Mouse (Mus musculus) MEL (cell line): ENCODE measurements around the gene Tbc1d7. TPM values are rescaled to one million over a fixed set of nuclear protein-coding genes. Genes with fewer than 3 reads are reported as not detected.

Source experiments
- DNase-seq: peaks from one replicate; pipeline ENCODE4 v3.0.0; 2011; ENCODE audit warnings: low read depth, low spot score
- H3K27ac ChIP-seq: 2 replicates; pipeline ENCODE4 v1.5.1; 2012; ENCODE audit warnings: low read depth, mild to moderate bottlenecking, control low read depth, low read length, moderate library complexity; ENCODE audit not compliant: control insufficient read depth
- H3K27me3 ChIP-seq, 2 experiments: fragments of 150-350 bp in 1 of 2; sonication (generic) in 1 of 2; 2 replicates each; pipeline ENCODE4 v1.6.1; 2012; ENCODE audit warnings: low read length in 2 of 2, mild to moderate bottlenecking in 2 of 2, improper control_type of control experiment in 1 of 2, moderate library complexity in 1 of 2; ENCODE audit not compliant: insufficient read depth in 2 of 2, control insufficient read depth in 1 of 2
- H3K36me3 ChIP-seq, 2 experiments: 2 replicates each; pipeline ENCODE4 v1.6.1; 2012 to 2014; ENCODE audit warnings: low read length in 2 of 2, improper control_type of control experiment in 1 of 2, inconsistent platforms in 1 of 2, mild to moderate bottlenecking in 1 of 2; ENCODE audit not compliant: insufficient read depth in 2 of 2, control insufficient read depth in 1 of 2
- H3K4me1 ChIP-seq, 2 experiments: fragments of 150-350 bp in 1 of 2; sonication (generic) in 1 of 2; 2 replicates each; pipeline ENCODE4 v1.6.1; 2012; ENCODE audit warnings: low read length in 2 of 2, improper control_type of control experiment in 1 of 2, mild to moderate bottlenecking in 1 of 2; ENCODE audit not compliant: insufficient read depth in 2 of 2, control insufficient read depth in 1 of 2
- H3K4me3 ChIP-seq, 2 experiments: fragments of 150-350 bp in 1 of 2; sonication (generic) in 1 of 2; 2 replicates each; pipeline ENCODE4 v1.5.1; 2012; ENCODE audit warnings: low read depth in 2 of 2, low read length in 2 of 2, mild to moderate bottlenecking in 2 of 2, moderate library complexity in 2 of 2, control low read depth in 1 of 2, improper control_type of control experiment in 1 of 2; ENCODE audit not compliant: control insufficient read depth in 1 of 2, insufficient read depth in 1 of 2
- H3K79me2 ChIP-seq: 2 replicates; pipeline ENCODE4 v1.6.1; 2012; ENCODE audit warnings: mild to moderate bottlenecking, low read length, moderate library complexity; ENCODE audit not compliant: control insufficient read depth, poor library complexity, insufficient read depth
- H3K9ac ChIP-seq: 2 replicates; pipeline ENCODE4 v1.6.1; 2012; ENCODE audit warnings: low read depth, mild to moderate bottlenecking, control low read depth, low read length, moderate library complexity; ENCODE audit not compliant: control insufficient read depth, poor library complexity, severe bottlenecking
- H3K9me3 ChIP-seq: fragments of 150-350 bp; sonication (generic); replicated peaks from 2 replicates; pipeline ENCODE4 v1.6.1; 2012; ENCODE audit warnings: mild to moderate bottlenecking, low read length, improper control_type of control experiment, moderate library complexity; ENCODE audit not compliant: insufficient read depth
- BHLHE40 ChIP-seq: IDR thresholded peaks from 2 replicates; pipeline ENCODE4 v1.6.1; 2012; ENCODE audit warnings: low read depth, mild to moderate bottlenecking, inconsistent platforms, low read length, improper control_type of control experiment, borderline replicate concordance
- CHD1 ChIP-seq: IDR thresholded peaks from 2 replicates; pipeline ENCODE4 v1.6.1; 2012; ENCODE audit warnings: low read depth, mild to moderate bottlenecking, inconsistent platforms, low read length, improper control_type of control experiment
- E2F4 ChIP-seq: IDR thresholded peaks from 2 replicates; pipeline ENCODE4 v1.6.1; 2011; ENCODE audit warnings: low read depth, low read length, improper control_type of control experiment, borderline replicate concordance
- ELF1 ChIP-seq: IDR thresholded peaks from 2 replicates; pipeline ENCODE4 v1.6.1; 2014; ENCODE audit warnings: low read depth, mild to moderate bottlenecking, inconsistent platforms, low read length, improper control_type of control experiment, moderate library complexity
- EP300 ChIP-seq, 2 experiments: IDR thresholded peaks; 2 replicates each; pipeline ENCODE4 v1.6.1; 2011; ENCODE audit warnings: improper control_type of control experiment in 2 of 2, low read length in 2 of 2, low read depth in 1 of 2, mild to moderate bottlenecking in 1 of 2
- ETS1 ChIP-seq: IDR thresholded peaks from 2 replicates; pipeline ENCODE4 v1.6.1; 2012; ENCODE audit warnings: low read depth, mild to moderate bottlenecking, inconsistent platforms, low read length, improper control_type of control experiment, moderate library complexity
- GATA1 ChIP-seq: IDR thresholded peaks from 2 replicates; pipeline ENCODE4 v1.6.1; 2011; ENCODE audit warnings: low read depth, low read length, improper control_type of control experiment
- HCFC1 ChIP-seq: IDR thresholded peaks from 2 replicates; pipeline ENCODE4 v1.6.1; 2012; ENCODE audit warnings: low read depth, mild to moderate bottlenecking, inconsistent platforms, low read length, improper control_type of control experiment, moderate library complexity
- MEF2A ChIP-seq: IDR thresholded peaks from 2 replicates; pipeline ENCODE4 v1.6.1; 2014; ENCODE audit warnings: low read depth, mild to moderate bottlenecking, inconsistent platforms, low read length, improper control_type of control experiment; ENCODE audit not compliant: poor library complexity, insufficient replicate concordance, severe bottlenecking; ENCODE audit errors: extremely low read depth
- MYB ChIP-seq: IDR thresholded peaks from 2 replicates; pipeline ENCODE4 v1.6.1; 2011; ENCODE audit warnings: mild to moderate bottlenecking, low read depth, low read length, improper control_type of control experiment
- NRF1 ChIP-seq: IDR thresholded peaks from 2 replicates; pipeline ENCODE4 v1.6.1; 2014; ENCODE audit warnings: low read depth, mild to moderate bottlenecking, inconsistent platforms, low read length, improper control_type of control experiment, moderate library complexity; ENCODE audit not compliant: poor library complexity, insufficient read depth, severe bottlenecking
- POLR2AphosphoS2 ChIP-seq: IDR thresholded peaks from 2 replicates; pipeline ENCODE4 v1.6.1; 2011; ENCODE audit warnings: low read length, improper control_type of control experiment
- RCOR1 ChIP-seq: IDR thresholded peaks from 2 replicates; pipeline ENCODE4 v1.6.1; 2012; ENCODE audit warnings: low read depth, mild to moderate bottlenecking, inconsistent platforms, low read length, improper control_type of control experiment
- SIN3A ChIP-seq: IDR thresholded peaks from 2 replicates; pipeline ENCODE4 v1.6.1; 2012; ENCODE audit warnings: low read length, improper control_type of control experiment, inconsistent platforms
- SMC3 ChIP-seq: IDR thresholded peaks from 2 replicates; pipeline ENCODE4 v1.6.1; 2011; ENCODE audit warnings: low read depth, low read length, improper control_type of control experiment
- TAL1 ChIP-seq: IDR thresholded peaks from 2 replicates; pipeline ENCODE4 v1.6.1; 2012; ENCODE audit warnings: mild to moderate bottlenecking, inconsistent platforms, low read length, moderate library complexity, mixed read lengths
- TBP ChIP-seq: IDR thresholded peaks from 2 replicates; pipeline ENCODE4 v1.8.0; 2011; ENCODE audit warnings: low read depth, low read length, improper control_type of control experiment
- TCF12 ChIP-seq: IDR thresholded peaks from 2 replicates; pipeline ENCODE4 v1.6.1; 2014; ENCODE audit warnings: low read depth, mild to moderate bottlenecking, inconsistent platforms, low read length, improper control_type of control experiment, moderate library complexity
- UBTF ChIP-seq: IDR thresholded peaks from 2 replicates; pipeline ENCODE4 v1.6.1; 2012; ENCODE audit warnings: low read depth, mild to moderate bottlenecking, inconsistent platforms, low read length, improper control_type of control experiment, moderate library complexity, borderline replicate concordance; ENCODE audit not compliant: insufficient read depth
- USF1 ChIP-seq: IDR thresholded peaks from 2 replicates; pipeline ENCODE4 v1.6.1; 2014; ENCODE audit warnings: low read depth, mild to moderate bottlenecking, inconsistent platforms, low read length, improper control_type of control experiment, moderate library complexity
- ZC3H11A ChIP-seq: IDR thresholded peaks from 2 replicates; pipeline ENCODE4 v1.6.1; 2012; ENCODE audit warnings: low read depth, mild to moderate bottlenecking, inconsistent platforms, low read length, improper control_type of control experiment
- ZNF384 ChIP-seq: IDR thresholded peaks from 2 replicates; pipeline ENCODE4 v1.6.1; 2012; ENCODE audit warnings: low read depth, mild to moderate bottlenecking, inconsistent platforms, low read length, improper control_type of control experiment
- polyA plus RNA-seq, 2 experiments: library from polyadenylated mRNA; stranded (reverse) in 1 of 2; unstranded in 1 of 2; fragments of >175 nt in 1 of 2; fragments of >200 nt in 1 of 2; gene quantifications; 2 replicates each; pipeline versions ENCODE4 v1.2.1 to v1.2.4; 2012; ENCODE audit warnings: low replicate concordance in 2 of 2, low read depth in 1 of 2; ENCODE audit not compliant: insufficient read length in 2 of 2, insufficient read depth in 1 of 2, missing spikeins in 1 of 2
- total RNA-seq: library from RNA; depleted of rRNA; stranded (reverse); fragments of 300-350 nt; gene quantifications from 2 replicates; pipeline ENCODE4 v1.2.3, GENCODE M21; 2012

The Tbc1d7 gene
- total and polyA plus RNA-seq, 3 experiments, result 11.6 to 29.4 TPM; not detected in 1

DNA sequence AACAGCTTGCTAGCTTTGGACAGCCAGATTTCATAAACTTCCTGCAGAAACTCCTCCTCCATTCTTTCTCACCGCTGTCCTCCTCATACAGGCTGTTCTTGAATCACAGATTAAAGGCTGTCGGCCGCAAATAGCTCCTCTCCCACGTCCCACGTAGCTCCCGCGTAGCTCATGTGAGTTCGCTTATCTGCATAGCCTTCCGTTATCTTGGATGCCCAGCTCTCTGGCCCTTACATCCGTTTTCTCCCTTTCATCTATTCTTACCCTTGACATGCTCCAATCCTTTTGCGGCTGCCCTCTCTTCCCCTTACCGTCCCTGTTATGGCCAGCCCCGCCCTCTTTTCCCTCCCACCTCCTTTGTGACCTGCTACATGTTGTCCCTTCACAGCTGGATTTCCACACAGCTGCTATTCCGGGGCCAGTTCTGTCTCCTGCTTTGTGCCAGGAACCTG is 20.5 kb upstream of the Tbc1d7 start:
- H3K4me3 ChIP-seq, result no peak overlapping the region
- H3K9ac ChIP-seq, result no peak overlapping the region
- TF ChIP-seq BHLHE40 (peak; percentile 97), ZC3H11A (no peak), MYB (no peak), TBP (0 out of 2 replicates have a peak, but pooled peaks have one; percentile 22), GATA1 (peak; percentile 96), HCFC1 (no peak), UBTF (no peak), USF1 (no peak), TCF12 (peak; percentile 93), EP300 (IDR thresholded peaks at IDR 0.05; ENCODE audit: low read depth in 1 of 2, low read length in 2 of 2) (peak; percentile 85 to 95), NRF1 (0 out of 2 replicates have a peak, but pooled peaks have one; percentile 18), SIN3A (no peak), RCOR1 (peak; percentile 93), POLR2AphosphoS2 (no peak), TAL1 (peak; percentile 98), E2F4 (0 out of 2 replicates have a peak, but pooled peaks have one; percentile 22), CHD1 (no peak), SMC3 (no peak), MEF2A (peak; percentile 90; the same call in 1 of the 2 replicates), ZNF384 (no peak), ELF1 (no peak), ETS1 (peak; percentile 94)
- no peaks in the 10 kb centered on the region for H3K9me3 ChIP-seq
- H3K27ac ChIP-seq, result peak overlapping the region; percentile 17; the same call in 1 of the 2 replicates
- H3K36me3 ChIP-seq, result peaks cover 0 to 30% of the 10 kb centered on the region in 2 experiments; a peak in 2 of 4 replicates
- peaks cover 9 to 37% of the 10 kb centered on the region in 2 experiments for H3K4me1 ChIP-seq
- no peaks in the 10 kb centered on the region for H3K79me2 ChIP-seq
- peak; percentile 89 for DNase-seq
- H3K27me3 ChIP-seq, result no peaks in the 10 kb centered on the region
